Mouse (Mus musculus) gastrocnemius, postnatal 14 days (tissue): ENCODE results near the gene Stim2. TPM values are rescaled to one million over a fixed set of nuclear protein-coding genes. Genes with fewer than 3 reads are reported as not detected.

ENCODE experiments used
- DNase-seq: peaks from one replicate; pipeline ENCODE4 v3.0.0; 2021; ENCODE audit warnings: mixed read lengths
- intact Hi-C: fragments of 180-260 bp; cut with DNase I; formaldehyde crosslinking; loops from one replicate; pipeline ENCODE4 v1.15.1; 2025; ENCODE audit warnings: low total_unique reads
- long read RNA-seq, 2 experiments: library from polyadenylated mRNA; stranded (forward); transcript quantifications; one replicate each; pipeline ENCODE4 v2.0.0; 2021
- total RNA-seq, 2 experiments: library from RNA; stranded (reverse); gene quantifications; 2 replicates each; pipeline ENCODE4 v1.2.3; 2021

Gene Stim2
- 10 to 100 TPM; 30.6 to 34.1 TPM for total RNA-seq
- long read RNA-seq, experiment 1, full-length matches to known transcripts, result 15 of 21 reads
- long read RNA-seq, experiment 1, partial matches to known transcripts, result 4 of 21 reads
- long read RNA-seq, experiment 1, other reads (novel, unspliced or antisense), result 2 of 21 reads
- long read RNA-seq, experiment 2, full-length matches to known transcripts, result 21 of 24 reads
- long read RNA-seq, experiment 2, partial matches to known transcripts, result 2 of 24 reads
- long read RNA-seq, experiment 2, other reads (novel, unspliced or antisense), result 1 of 24 reads

- peak; percentile 94 for DNase-seq
- intact Hi-C loops, result loop anchor here (10.0 kb wide), 1 partner anchor 53 kb away; no protein-coding TSS in a partner anchor
Observed at GRCm38 (mm10) chr5:53998146-53998742, at the start of gene Stim2. Gene Stim2 (plus strand): TSS chr5:53998499.

GRCm38 (mm10) chr5:53948606-53949266, 49.6 kb upstream of the Stim2 start:
- DNase-seq, result peak; percentile 46
- intact Hi-C loops, result loop anchor here (10.0 kb wide), 1 partner anchor 46 kb away; the partner anchor contains the start of gene Stim2

GRCm38 (mm10) chr5:53950189-53950588, 48.1 kb upstream of the Stim2 start:
- intact Hi-C loops, result no loop called here
- DNase-seq, result no peak

GRCm38 (mm10) chr5:53953216-53953615, 45.1 kb upstream of the Stim2 start:
- intact Hi-C loops, result no loop called here
- no peak for DNase-seq

- DNase-seq, result no peak
- intact Hi-C loops, result no loop called here
Observed at GRCm38 (mm10) chr5:53953797-53954196, 44.5 kb upstream of the Stim2 start.

- intact Hi-C loops, result no loop called here
- DNase-seq, result no peak
Observed at GRCm38 (mm10) chr5:53955966-53956365, 42.3 kb upstream of the Stim2 start.

- intact Hi-C loops, result no loop called here
- DNase-seq, result no peak
Observed at GRCm38 (mm10) chr5:53956396-53957314, 41.6 kb upstream of the Stim2 start.

- intact Hi-C loops, result no loop called here
- DNase-seq, result no peak
Observed at GRCm38 (mm10) chr5:53957348-53957747, 41.0 kb upstream of the Stim2 start.

GRCm38 (mm10) chr5:53961229-53961628, 37.1 kb upstream of the Stim2 start:
- intact Hi-C loops, result no loop called here
- DNase-seq, result no peak

- intact Hi-C loops, result no loop called here
- no peak for DNase-seq
Observed at GRCm38 (mm10) chr5:53961830-53962515, 36.3 kb upstream of the Stim2 start.

- intact Hi-C loops, result no loop called here
- no peak for DNase-seq
Observed at GRCm38 (mm10) chr5:53965656-53966055, 32.6 kb upstream of the Stim2 start.

GRCm38 (mm10) chr5:53967560-53967959, 30.7 kb upstream of the Stim2 start:
- no peak for DNase-seq
- intact Hi-C loops, result no loop called here

- intact Hi-C loops, result no loop called here
- DNase-seq, result no peak
Observed at GRCm38 (mm10) chr5:53970178-53970577, 28.1 kb upstream of the Stim2 start.

GRCm38 (mm10) chr5:53971201-53971600, 27.1 kb upstream of the Stim2 start:
- DNase-seq, result no peak
- intact Hi-C loops, result no loop called here

- intact Hi-C loops, result no loop called here
- DNase-seq, result no peak
Observed at GRCm38 (mm10) chr5:53972905-53973304, 25.4 kb upstream of the Stim2 start.

GRCm38 (mm10) chr5:53976497-53976896, 21.8 kb upstream of the Stim2 start:
- intact Hi-C loops, result no loop called here

GRCm38 (mm10) chr5:53977060-53977459, 21.2 kb upstream of the Stim2 start:
- intact Hi-C loops, result no loop called here
- peak; percentile 69 for DNase-seq

More at GRCm38 (mm10) chr5:53976497-53976896, 21.8 kb upstream of the Stim2 start:
- peak; percentile 19 for DNase-seq

- DNase-seq, result no peak
- intact Hi-C loops, result no loop called here
Observed at GRCm38 (mm10) chr5:53983358-53983757, 14.9 kb upstream of the Stim2 start.

- no peak for DNase-seq
- intact Hi-C loops, result no loop called here
Observed at GRCm38 (mm10) chr5:53985632-53986031, 12.7 kb upstream of the Stim2 start.
